Mouse (Mus musculus): ENCODE data around the gene Rasgef1a. TPM values are rescaled to one million over a fixed set of nuclear protein-coding genes. Genes with fewer than 3 reads are reported as not detected.

Gene Rasgef1a
- total and polyA plus RNA-seq, 2 experiments from 2014 or later = 6.5 to 14.3 TPM

- Histone ChIP-seq H3K36me3 (ENCODE audit: insufficient read depth, low read length) (no peaks in the 10 kb centered on the region), H3K9ac (replicated peaks; ENCODE audit: low read length) (no peak overlapping the region), H3K9me3 (ENCODE audit: low read length) (no peaks in the 10 kb centered on the region), H3K4me2 (ENCODE audit: low read depth, low read length) (no peak overlapping the region), H3K27ac (no peak overlapping the region), H3K4me3 (ENCODE audit: low read length) (no peak overlapping the region), H3K4me1 (ENCODE audit: insufficient read depth, low read length) (peaks cover 7% of the 10 kb centered on the region), H3K27me3 (ENCODE audit: insufficient read depth, low read length) (no peaks in the 10 kb centered on the region)
- ATAC-seq (no peak), DNase-seq (ENCODE audit: low spot score) (no peak)
- TF ChIP-seq CTCF (IDR thresholded peaks at IDR 0.05; ENCODE audit: low read depth) = no peak
- WGBS = 78% methylated on average over 7 of the region's 7 CpGs
Observed at GRCm38 (mm10) chr6:118077421-118077820, 66.2 kb downstream of the Rasgef1a start.

GRCm38 (mm10) chr6:118078751-118079150 is 67.5 kb downstream of the Rasgef1a start:
- no peak for TF ChIP-seq CTCF (IDR thresholded peaks at IDR 0.05; ENCODE audit: low read depth)
- Histone ChIP-seq H3K4me1 (ENCODE audit: insufficient read depth, low read length) (peaks cover 7% of the 10 kb centered on the region), H3K36me3 (ENCODE audit: insufficient read depth, low read length) (no peaks in the 10 kb centered on the region), H3K9ac (replicated peaks; ENCODE audit: low read length) (no peak overlapping the region), H3K27ac (no peak overlapping the region), H3K4me3 (ENCODE audit: low read length) (no peak overlapping the region), H3K9me3 (ENCODE audit: low read length) (no peaks in the 10 kb centered on the region), H3K27me3 (ENCODE audit: insufficient read depth, low read length) (no peaks in the 10 kb centered on the region), H3K4me2 (ENCODE audit: low read depth, low read length) (no peak overlapping the region)
- WGBS = 63% methylated on average over 10 of the region's 10 CpGs
- DNase-seq (ENCODE audit: low spot score) (no peak), ATAC-seq (no peak)

GRCm38 (mm10) chr6:118079292-118079691 is 68.1 kb downstream of the Rasgef1a start:
- no peak for DNase-seq (ENCODE audit: low spot score)
- H3K4me1 ChIP-seq (ENCODE audit: insufficient read depth, low read length) = peaks cover 4% of the 10 kb centered on the region
- TF ChIP-seq CTCF (IDR thresholded peaks at IDR 0.05; ENCODE audit: low read depth) = no peak
- H3K4me3 ChIP-seq (ENCODE audit: low read length) = no peak overlapping the region
- H3K9me3 ChIP-seq (ENCODE audit: low read length) = no peaks in the 10 kb centered on the region
- WGBS = 68% methylated on average over 3 of the region's 3 CpGs
- no peaks in the 10 kb centered on the region for H3K27me3 ChIP-seq (ENCODE audit: insufficient read depth, low read length)
- H3K36me3 ChIP-seq (ENCODE audit: insufficient read depth, low read length) = no peaks in the 10 kb centered on the region
- ATAC-seq = no peak
- H3K4me2 ChIP-seq (ENCODE audit: low read depth, low read length) = no peak overlapping the region
- H3K27ac ChIP-seq = no peak overlapping the region
- H3K9ac ChIP-seq (replicated peaks; ENCODE audit: low read length) = no peak overlapping the region

GRCm38 (mm10) chr6:118079762-118080465 is 68.7 kb downstream of the Rasgef1a start:
- DNase-seq (ENCODE audit: low spot score) (no peak), ATAC-seq (no peak)
- Histone ChIP-seq H3K36me3 (ENCODE audit: insufficient read depth, low read length) (no peaks in the 10 kb centered on the region), H3K4me1 (ENCODE audit: insufficient read depth, low read length) (no peaks in the 10 kb centered on the region; the same call in 1 of the 2 replicates), H3K27me3 (ENCODE audit: insufficient read depth, low read length) (no peaks in the 10 kb centered on the region), H3K4me2 (ENCODE audit: low read depth, low read length) (no peak overlapping the region), H3K9me3 (ENCODE audit: low read length) (no peaks in the 10 kb centered on the region), H3K4me3 (ENCODE audit: low read length) (no peak overlapping the region), H3K27ac (no peak overlapping the region), H3K9ac (replicated peaks; ENCODE audit: low read length) (no peak overlapping the region)
- no peak for TF ChIP-seq CTCF (IDR thresholded peaks at IDR 0.05; ENCODE audit: low read depth)
- 47% methylated on average over 10 of the region's 10 CpGs for WGBS

GRCm38 (mm10) chr6:118080711-118081110 is 69.5 kb downstream of the Rasgef1a start:
- no peaks in the 10 kb centered on the region for H3K27me3 ChIP-seq (ENCODE audit: insufficient read depth, low read length)

GRCm38 (mm10) chr6:118082384-118082783 is 71.1 kb downstream of the Rasgef1a start:
- Histone ChIP-seq H3K27ac (no peak overlapping the region), H3K27me3 (ENCODE audit: insufficient read depth, low read length) (no peaks in the 10 kb centered on the region), H3K9ac (replicated peaks; ENCODE audit: low read length) (no peak overlapping the region), H3K4me3 (ENCODE audit: low read length) (no peak overlapping the region), H3K36me3 (ENCODE audit: insufficient read depth, low read length) (no peaks in the 10 kb centered on the region), H3K9me3 (ENCODE audit: low read length) (no peaks in the 10 kb centered on the region), H3K4me2 (ENCODE audit: low read depth, low read length) (no peak overlapping the region), H3K4me1 (ENCODE audit: insufficient read depth, low read length) (no peaks in the 10 kb centered on the region; the same call in 1 of the 2 replicates)
- ATAC-seq (no peak), DNase-seq (ENCODE audit: low spot score) (no peak)
- WGBS = 77% methylated on average over 3 of the region's 3 CpGs
- no peak for TF ChIP-seq CTCF (IDR thresholded peaks at IDR 0.05; ENCODE audit: low read depth)

More at GRCm38 (mm10) chr6:118080711-118081110, 69.5 kb downstream of the Rasgef1a start:
- Histone ChIP-seq H3K9ac (replicated peaks; ENCODE audit: low read length) (no peak overlapping the region), H3K27ac (no peak overlapping the region), H3K4me2 (ENCODE audit: low read depth, low read length) (no peak overlapping the region), H3K36me3 (ENCODE audit: insufficient read depth, low read length) (no peaks in the 10 kb centered on the region), H3K9me3 (ENCODE audit: low read length) (no peaks in the 10 kb centered on the region), H3K4me3 (ENCODE audit: low read length) (no peak overlapping the region), H3K4me1 (ENCODE audit: insufficient read depth, low read length) (no peaks in the 10 kb centered on the region; the same call in 1 of the 2 replicates)
- TF ChIP-seq CTCF (IDR thresholded peaks at IDR 0.05; ENCODE audit: low read depth) = no peak
- ATAC-seq (no peak), DNase-seq (ENCODE audit: low spot score) (no peak)
- WGBS = 89% methylated on average over 4 of the region's 4 CpGs

- H3K9me3 ChIP-seq (ENCODE audit: low read length) = no peaks in the 10 kb centered on the region
- WGBS = 83% methylated on average over 6 of the region's 6 CpGs
- no peaks in the 10 kb centered on the region; the same call in 1 of the 2 replicates for H3K4me1 ChIP-seq (ENCODE audit: insufficient read depth, low read length)
- no peak for DNase-seq (ENCODE audit: low spot score)
- no peak overlapping the region for H3K4me2 ChIP-seq (ENCODE audit: low read depth, low read length)
- H3K27ac ChIP-seq = no peak overlapping the region
- no peak overlapping the region for H3K9ac ChIP-seq (replicated peaks; ENCODE audit: low read length)
- ATAC-seq = no peak
- no peak for TF ChIP-seq CTCF (IDR thresholded peaks at IDR 0.05; ENCODE audit: low read depth)
- no peak overlapping the region for H3K4me3 ChIP-seq (ENCODE audit: low read length)
- H3K36me3 ChIP-seq (ENCODE audit: insufficient read depth, low read length) = no peaks in the 10 kb centered on the region
- no peaks in the 10 kb centered on the region for H3K27me3 ChIP-seq (ENCODE audit: insufficient read depth, low read length)
Observed at GRCm38 (mm10) chr6:118083608-118084007, 72.4 kb downstream of the Rasgef1a start.

Data from hindbrain, postnatal 0 days (tissue).